Mouse (Mus musculus): ENCODE measurements around the gene Camta1.

Gene Camta1

GRCm38 (mm10) chr4:151152010-151152409 is 709.7 kb downstream of the Camta1 start:
- DNase-seq (ENCODE audit: low spot score in 2 of 2), result no peak

- no peak for DNase-seq (ENCODE audit: low spot score in 2 of 2)
Observed at GRCm38 (mm10) chr4:151150842-151151241, 710.8 kb downstream of the Camta1 start.

GRCm38 (mm10) chr4:151150115-151150514 is 711.6 kb downstream of the Camta1 start:
- no peak for DNase-seq (ENCODE audit: low spot score in 2 of 2)

- no peak for DNase-seq (ENCODE audit: low spot score in 2 of 2)
Observed at GRCm38 (mm10) chr4:151147541-151147940, 714.1 kb downstream of the Camta1 start.

GRCm38 (mm10) chr4:151144121-151144520 is 717.6 kb downstream of the Camta1 start:
- DNase-seq (ENCODE audit: low spot score in 2 of 2), result no peak

GRCm38 (mm10) chr4:151141196-151141880 is 720.3 kb downstream of the Camta1 start:
- peak; percentile 60 to 77 for DNase-seq (ENCODE audit: low spot score in 2 of 2)

- no peak for DNase-seq (ENCODE audit: low spot score in 2 of 2)
Observed at GRCm38 (mm10) chr4:151140368-151140982, 721.2 kb downstream of the Camta1 start.

- peak in 1 of 2 experiments; percentile 33 for DNase-seq (ENCODE audit: low spot score in 2 of 2)
Observed at GRCm38 (mm10) chr4:151139053-151139840, 722.4 kb downstream of the Camta1 start.

- no peak for DNase-seq (ENCODE audit: low spot score in 2 of 2)
Observed at GRCm38 (mm10) chr4:151138586-151138985, 723.1 kb downstream of the Camta1 start.

GRCm38 (mm10) chr4:151138135-151138534 is 723.5 kb downstream of the Camta1 start:
- no peak for DNase-seq (ENCODE audit: low spot score in 2 of 2)

GRCm38 (mm10) chr4:151137701-151138100 is 724.0 kb downstream of the Camta1 start:
- no peak for DNase-seq (ENCODE audit: low spot score in 2 of 2)

GRCm38 (mm10) chr4:151135491-151135890 is 726.2 kb downstream of the Camta1 start:
- DNase-seq (ENCODE audit: low spot score in 2 of 2), result no peak

- no peak for DNase-seq (ENCODE audit: low spot score in 2 of 2)
Observed at GRCm38 (mm10) chr4:151133760-151134159, 727.9 kb downstream of the Camta1 start.

GRCm38 (mm10) chr4:151132493-151132892 is 729.2 kb downstream of the Camta1 start:
- no peak for DNase-seq (ENCODE audit: low spot score in 2 of 2)

- no peak for DNase-seq (ENCODE audit: low spot score in 2 of 2)
Observed at GRCm38 (mm10) chr4:151130756-151131490, 730.8 kb downstream of the Camta1 start.

- no peak for DNase-seq (ENCODE audit: low spot score in 2 of 2)
Observed at GRCm38 (mm10) chr4:151129725-151130557, 731.7 kb downstream of the Camta1 start.

GRCm38 (mm10) chr4:151128641-151129541 is 732.8 kb downstream of the Camta1 start:
- DNase-seq (ENCODE audit: low spot score in 2 of 2), result no peak

- DNase-seq (ENCODE audit: low spot score in 2 of 2), result no peak
Observed at GRCm38 (mm10) chr4:151127636-151128548, 733.8 kb downstream of the Camta1 start.

GRCm38 (mm10) chr4:151118883-151119282 is 742.8 kb downstream of the Camta1 start:
- DNase-seq (ENCODE audit: low spot score in 2 of 2), result no peak

Data from spleen, postnatal 14 days (tissue).